Mouse (Mus musculus) spleen, postnatal 14 days (tissue): ENCODE measurements around the gene Pecr.
A peak's percentile ranks its signal among the peaks of the same experiment; 100 is the strongest.

ENCODE experiments used
- DNase-seq, 2 experiments: peaks; one replicate each; pipeline ENCODE4 v3.0.0; 2021 to 2022; ENCODE audit warnings: low spot score in 2 of 2

The Pecr gene

DNA sequence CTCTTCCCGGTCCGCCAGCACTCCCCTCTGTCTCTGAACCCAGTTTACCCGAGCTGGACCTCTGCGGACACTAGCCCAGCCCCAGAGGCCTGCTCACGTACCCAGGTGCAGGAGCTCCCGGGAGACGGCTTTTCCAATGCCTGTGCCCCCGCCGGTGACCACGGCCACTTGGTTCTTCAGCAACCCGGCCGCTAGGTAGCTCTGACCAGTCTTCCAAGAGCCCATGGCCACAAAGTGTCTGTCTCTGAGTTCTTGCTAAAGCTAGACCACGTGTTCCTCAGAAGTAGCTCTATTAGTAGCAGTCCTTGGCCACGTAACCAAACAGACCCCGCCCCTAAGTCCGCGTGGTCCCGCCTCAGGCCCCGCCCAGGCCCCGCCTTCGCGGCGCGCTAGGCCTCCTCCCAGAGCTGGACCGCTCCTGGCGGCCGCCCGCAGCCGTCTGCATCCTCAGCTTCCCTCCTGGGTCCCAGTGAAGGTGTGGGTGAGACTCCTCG is at the start of gene Pecr, which contains the start of gene Tmem169:
Pecr (minus strand) TSS at position 323 of the 494 bp plus-strand sequence.
Tmem169 (plus strand) TSS at position 378 of the 494 bp plus-strand sequence.
- peak; percentile 81 to 83 for DNase-seq

DNA sequence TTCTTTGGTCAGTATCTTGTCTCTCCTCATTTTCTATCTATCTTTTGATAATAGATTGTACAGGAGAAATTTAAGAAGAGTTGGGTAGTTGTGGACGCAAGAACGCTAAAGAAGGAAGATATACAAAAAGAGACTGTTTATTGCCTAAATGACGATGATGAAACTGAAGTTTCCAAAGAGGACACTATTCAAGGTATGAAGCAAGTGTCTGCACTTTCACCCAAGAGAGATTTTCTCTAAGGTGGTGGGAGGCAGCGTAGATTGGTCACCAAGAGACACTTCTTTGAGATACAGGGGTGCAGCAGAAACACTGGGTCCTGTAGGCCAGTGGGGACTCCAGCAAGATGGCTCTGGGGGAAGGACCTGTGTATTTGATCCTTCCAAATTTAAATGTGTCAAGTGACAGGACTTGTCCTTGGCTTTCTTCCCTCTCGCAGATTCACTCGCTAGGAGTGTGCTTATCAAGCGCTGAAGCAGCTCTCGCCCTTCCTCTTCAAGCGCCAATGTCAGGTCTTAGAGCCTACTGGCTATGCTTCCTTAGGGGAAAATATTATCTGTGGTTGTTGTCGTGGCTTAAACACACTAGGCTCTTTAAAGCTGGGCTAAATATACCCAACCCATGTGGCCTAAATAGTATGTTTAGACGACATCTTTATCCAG is 42.2 kb upstream of the Pecr start:
- no peak for DNase-seq

GRCm38 (mm10) chr1:72323248-72323647 is 39.1 kb upstream of the Pecr start:
- no peak for DNase-seq

DNA sequence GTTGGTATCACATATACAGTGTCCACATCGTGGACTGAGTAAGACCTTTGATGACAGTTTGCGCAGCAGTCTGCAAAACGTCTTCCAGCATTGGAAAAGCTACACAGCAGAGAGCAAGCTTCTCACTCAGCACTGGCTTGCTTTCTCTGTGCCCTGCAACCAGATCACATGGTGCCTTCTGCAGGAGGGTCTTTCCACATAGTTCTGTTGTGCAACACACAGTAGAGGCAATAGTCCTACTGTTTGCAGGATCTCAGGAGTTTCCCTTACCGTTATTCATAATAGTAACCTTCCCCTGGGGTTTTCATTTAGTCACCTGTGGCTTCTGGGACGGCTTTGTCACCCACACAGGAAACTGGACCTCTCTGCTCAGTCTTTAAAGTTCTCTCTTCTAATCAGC is 36.6 kb upstream of the Pecr start:
- no peak for DNase-seq

DNA sequence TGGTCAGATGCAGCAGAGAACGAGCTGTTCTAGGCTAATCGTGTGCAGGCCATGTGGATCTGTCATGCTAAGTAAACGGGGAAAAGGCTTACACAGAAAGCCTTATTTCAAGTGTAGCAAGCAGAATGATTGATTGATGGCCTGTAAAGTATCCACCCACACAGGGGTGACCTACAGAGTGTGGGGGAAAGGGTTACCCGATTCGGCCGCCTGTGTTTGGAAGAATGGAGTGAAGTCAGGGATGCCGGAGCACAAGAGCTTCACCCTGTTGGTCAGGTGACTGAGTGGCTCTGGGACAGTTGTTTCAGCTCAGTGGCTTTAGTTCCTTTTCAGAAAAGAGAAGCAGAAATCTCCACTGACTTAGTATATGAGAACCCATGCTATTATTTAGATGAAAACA is 32.8 kb upstream of the Pecr start:
- DNase-seq = no peak

GRCm38 (mm10) chr1:72316409-72316808 is 32.3 kb upstream of the Pecr start:
- no peak for DNase-seq

DNA sequence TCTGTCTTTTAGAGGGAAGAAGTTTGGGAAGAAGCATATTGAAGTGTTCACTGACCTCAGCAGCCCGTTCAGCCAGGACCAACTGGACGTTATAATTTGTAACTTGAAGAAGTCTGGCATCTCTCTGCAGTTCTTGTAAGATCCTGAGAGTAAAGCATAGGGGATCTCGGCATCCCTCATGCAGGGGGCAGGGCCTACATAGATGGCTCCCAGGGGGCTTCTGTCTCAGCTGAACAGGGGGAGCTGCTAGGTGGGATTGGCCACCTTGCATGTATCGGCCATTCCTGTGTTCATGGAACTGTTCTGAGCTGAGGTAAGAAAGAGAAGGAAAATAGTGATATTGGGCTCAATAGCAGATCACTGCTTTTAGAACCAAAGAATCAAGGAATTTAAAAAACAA is 31.3 kb upstream of the Pecr start:
- no peak for DNase-seq

- DNase-seq = no peak
These were observed 29.4 kb upstream of the Pecr start for GRCm38 (mm10) chr1:72313399-72314039.

- DNase-seq = no peak
These were observed 28.7 kb upstream of the Pecr start for GRCm38 (mm10) chr1:72312701-72313398.

GRCm38 (mm10) chr1:72309744-72310424 is 25.8 kb upstream of the Pecr start:
- no peak for DNase-seq

- no peak for DNase-seq
These were observed 24.8 kb upstream of the Pecr start for GRCm38 (mm10) chr1:72308919-72309318.

DNA sequence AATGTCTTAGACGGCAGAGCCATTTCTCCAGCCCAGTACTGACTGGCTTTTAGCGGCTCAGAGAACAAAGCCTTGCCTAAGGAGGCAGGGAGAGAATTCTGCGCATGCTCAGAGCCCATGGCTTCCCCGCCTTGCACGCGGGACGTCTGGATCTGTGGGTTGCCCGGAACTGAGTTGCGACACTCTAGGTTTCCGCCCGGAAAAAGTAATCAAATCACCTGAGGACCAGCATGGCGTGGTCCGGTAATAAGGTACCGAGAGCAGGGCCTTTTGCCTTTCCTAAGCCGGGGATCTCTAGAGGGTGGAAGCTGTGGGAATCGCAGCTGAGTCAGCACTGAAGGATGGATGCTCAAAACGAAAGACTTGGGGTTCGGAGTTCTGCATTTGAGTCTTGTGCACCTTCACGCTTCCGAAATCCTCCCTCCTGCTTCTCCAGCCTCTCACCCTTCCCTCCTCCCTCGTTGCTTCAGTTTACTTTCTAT is 23.2 kb upstream of the Pecr start, which contains the start of gene Xrcc5:
Xrcc5 (plus strand) TSS at position 105 of the 482 bp plus-strand sequence.
- DNase-seq = peak; percentile 74 to 77

- DNase-seq = peak in 1 of 2 experiments; percentile 30
These were observed 22.6 kb upstream of the Pecr start for GRCm38 (mm10) chr1:72306679-72307181.

GRCm38 (mm10) chr1:72306241-72306640 is 22.1 kb upstream of the Pecr start:
- no peak for DNase-seq

- no peak for DNase-seq
These were observed 17.7 kb upstream of the Pecr start for GRCm38 (mm10) chr1:72301845-72302244.

DNA sequence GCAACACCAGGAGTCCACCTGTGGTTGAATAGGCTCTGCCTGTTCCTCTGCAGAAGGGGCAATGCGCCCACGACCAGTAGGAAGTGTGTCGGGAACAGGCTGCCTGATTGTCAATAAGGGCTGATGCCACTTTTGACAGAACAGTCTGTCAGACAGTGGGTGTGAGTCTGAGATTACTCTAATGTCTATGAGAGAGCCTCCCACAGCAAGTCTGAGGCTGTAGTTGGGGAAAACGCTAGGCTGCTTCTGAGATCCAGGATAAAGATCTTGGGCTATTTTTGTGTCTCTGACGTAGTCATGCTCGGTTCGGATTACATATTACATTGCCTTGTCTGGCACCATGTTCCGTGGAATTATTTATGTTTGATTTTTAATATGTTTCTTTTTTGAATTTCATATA is 11.6 kb upstream of the Pecr start:
- no peak for DNase-seq

GRCm38 (mm10) chr1:72293869-72294663 is 10.0 kb upstream of the Pecr start:
- no peak for DNase-seq

DNA sequence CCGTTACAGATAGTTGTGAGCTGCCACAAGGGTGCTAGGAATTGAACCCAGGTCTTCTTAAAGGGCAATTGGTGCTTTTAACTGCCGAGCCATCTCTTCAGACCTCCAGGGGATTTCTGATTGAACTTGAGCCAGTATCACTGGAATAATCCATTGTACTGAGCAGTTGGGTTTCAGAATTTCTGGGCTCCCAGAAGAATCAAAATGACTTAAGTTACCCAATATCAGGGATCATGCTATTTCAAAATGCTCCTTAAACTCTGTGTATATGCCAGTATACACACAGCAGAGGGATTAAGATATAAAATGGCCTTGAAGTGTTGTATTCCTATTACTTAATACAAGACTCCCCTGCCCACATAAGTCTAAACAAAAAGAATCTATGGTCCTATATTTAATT is 7.8 kb upstream of the Pecr start:
- no peak for DNase-seq

DNA sequence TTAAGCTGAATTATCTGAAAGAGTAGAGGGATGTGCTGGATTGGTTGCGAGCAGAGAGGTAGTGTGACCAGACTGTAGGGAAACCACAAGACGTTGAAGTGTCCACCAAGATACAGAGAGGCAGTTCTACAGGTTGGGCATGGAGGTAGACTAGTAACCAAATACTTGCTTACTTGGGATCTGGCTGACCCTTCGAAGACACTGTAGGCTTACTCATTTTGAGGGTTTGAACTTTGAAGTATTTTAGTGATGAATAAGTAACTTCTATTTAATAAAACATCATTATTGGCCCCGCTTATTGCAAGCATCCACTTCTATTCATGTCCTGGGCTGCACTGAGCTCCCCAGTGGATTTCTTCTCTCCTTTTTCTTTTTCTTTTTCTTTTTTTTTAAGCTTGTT is 7.3 kb upstream of the Pecr start:
- no peak for DNase-seq

- no peak for DNase-seq
These were observed 6.8 kb upstream of the Pecr start for GRCm38 (mm10) chr1:72290896-72291295.
